Mouse (Mus musculus): ENCODE data around the gene Phf7. TPM values are rescaled to one million over a fixed set of nuclear protein-coding genes. Genes with fewer than 3 reads are reported as not detected.
A peak's percentile ranks its signal among the peaks of the same experiment; 100 is the strongest.

Phf7 gene
- polyA plus RNA-seq, 1 experiment from 2014 or later, result 8.3 TPM

DNA sequence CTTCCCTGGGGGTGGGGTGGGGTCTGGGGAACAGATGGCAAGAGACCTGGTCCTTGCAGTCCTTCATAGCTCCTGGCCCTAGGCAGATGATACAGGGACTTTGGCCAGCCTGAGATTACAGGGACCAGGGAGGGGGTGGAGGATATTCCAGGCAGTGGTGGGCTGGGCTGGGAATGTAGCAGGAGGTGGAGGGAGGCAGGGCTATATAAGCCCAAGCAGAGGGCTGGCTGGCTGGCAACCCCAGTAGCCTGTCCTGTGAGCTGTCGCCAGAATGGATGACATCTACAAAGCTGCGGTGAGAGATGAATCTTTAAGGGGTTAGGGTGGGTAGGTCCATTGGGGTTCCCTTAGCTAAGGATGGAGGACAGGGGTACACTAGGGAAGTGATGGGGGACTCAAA, 43.0 kb downstream of the Phf7 start, which contains the start of gene Tnnc1:
Gene Tnnc1 (plus strand): TSS at position 229 of the 400 bp plus-strand sequence.
- ATAC-seq (replicated peaks; ENCODE audit: insufficient number of reproducible peaks, insufficient read depth, low FRiP score, low read depth), result peak; percentile 48
- Histone ChIP-seq H3K27ac (peak within 1 kb of the TSS; percentile 92), H3K36me3 (peaks cover 26% of the 10 kb centered on the region), H3K4me3 (peak within 1 kb of the TSS; percentile 86), H3K9ac (peak within 1 kb of the TSS; percentile 96), H3K4me2 (peak within 1 kb of the TSS; percentile 84), H3K27me3 (no peaks in the 10 kb centered on the region), H3K4me1 (replicated peaks) (peaks cover 46% of the 10 kb centered on the region), H3K9me3 (replicated peaks) (no peaks in the 10 kb centered on the region)
- WGBS, result 35% methylated on average over 2 of the region's 2 CpGs

DNA sequence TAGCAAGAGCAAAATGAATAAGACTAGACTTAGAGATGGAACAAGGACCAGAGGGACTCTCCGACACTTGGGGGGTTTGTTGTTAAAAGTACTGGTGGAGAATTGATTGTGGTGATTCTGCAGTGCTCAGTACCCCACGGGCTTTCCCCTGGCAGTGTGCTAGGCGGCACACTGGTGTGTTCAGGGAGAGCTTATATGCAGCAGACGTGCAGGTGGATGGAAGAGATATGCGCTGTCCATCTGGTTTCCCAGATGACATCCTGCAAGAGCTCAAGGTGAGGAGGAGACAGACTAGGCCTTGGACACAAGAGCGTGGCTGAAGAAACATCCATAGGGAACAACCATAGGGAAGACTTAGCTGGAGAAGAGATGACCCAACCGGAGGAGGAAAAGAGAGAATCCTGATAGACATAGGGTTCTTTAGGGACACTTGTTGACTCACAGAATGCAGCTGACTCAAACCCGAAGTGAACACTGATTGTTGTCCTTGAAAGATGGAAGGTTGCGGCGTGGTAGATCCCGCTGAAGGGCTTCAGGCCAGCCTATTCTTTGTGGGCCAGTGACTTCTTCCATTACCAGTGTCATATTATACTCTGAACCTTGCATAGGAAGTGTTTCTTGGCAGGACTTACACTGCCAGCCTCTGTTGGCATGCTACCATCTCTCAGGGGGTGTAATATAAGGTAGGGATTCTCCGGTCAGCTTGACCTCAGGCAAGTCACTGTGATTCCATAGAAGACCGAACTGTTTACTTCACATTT, 43.9 kb downstream of the Phf7 start:
- Histone ChIP-seq H3K4me1 (replicated peaks) (peaks cover 40% of the 10 kb centered on the region), H3K9ac (peak overlapping the region; percentile 96), H3K27me3 (no peaks in the 10 kb centered on the region), H3K4me3 (peak overlapping the region; percentile 86), H3K4me2 (peak overlapping the region; percentile 84), H3K36me3 (peaks cover 34% of the 10 kb centered on the region), H3K27ac (peak overlapping the region; percentile 92), H3K9me3 (replicated peaks) (no peaks in the 10 kb centered on the region)
- ATAC-seq (replicated peaks; ENCODE audit: insufficient number of reproducible peaks, insufficient read depth, low FRiP score, low read depth), result no peak
- WGBS, result 69% methylated on average over 13 of the region's 13 CpGs

GRCm38 (mm10) chr14:31206472-31206981, 44.6 kb downstream of the Phf7 start:
- under 1% methylated on average over 48 of the region's 48 CpGs for WGBS
- Histone ChIP-seq H3K36me3 (peaks cover 37% of the 10 kb centered on the region), H3K4me2 (peak overlapping the region; percentile 84), H3K4me1 (replicated peaks) (peaks cover 33% of the 10 kb centered on the region), H3K9me3 (replicated peaks) (no peaks in the 10 kb centered on the region), H3K4me3 (peak overlapping the region; percentile 86), H3K9ac (peak overlapping the region; percentile 96), H3K27me3 (no peaks in the 10 kb centered on the region), H3K27ac (peak overlapping the region; percentile 92)
- peak; percentile 44 for ATAC-seq (replicated peaks; ENCODE audit: insufficient number of reproducible peaks, insufficient read depth, low FRiP score, low read depth)

- ATAC-seq (replicated peaks; ENCODE audit: insufficient number of reproducible peaks, insufficient read depth, low FRiP score, low read depth), result peak; percentile 7; the same call in 1 of the 2 replicates
- peak overlapping the region; percentile 92 for H3K27ac ChIP-seq
- no peaks in the 10 kb centered on the region for H3K27me3 ChIP-seq
- under 1% methylated on average over 39 of the region's 39 CpGs for WGBS
- H3K4me3 ChIP-seq, result peak overlapping the region; percentile 86
- H3K9ac ChIP-seq, result peak overlapping the region; percentile 96
- peaks cover 32% of the 10 kb centered on the region for H3K4me1 ChIP-seq (replicated peaks)
- peak overlapping the region; percentile 84 for H3K4me2 ChIP-seq
- no peaks in the 10 kb centered on the region for H3K9me3 ChIP-seq (replicated peaks)
- peaks cover 41% of the 10 kb centered on the region for H3K36me3 ChIP-seq
Measured at GRCm38 (mm10) chr14:31205562-31206467, 45.3 kb downstream of the Phf7 start.

- Histone ChIP-seq H3K27ac (peak overlapping the region; percentile 92), H3K36me3 (peaks cover 47% of the 10 kb centered on the region), H3K4me1 (replicated peaks) (peaks cover 35% of the 10 kb centered on the region), H3K4me2 (peak overlapping the region; percentile 84), H3K4me3 (peak overlapping the region; percentile 86), H3K9ac (peak overlapping the region; percentile 96), H3K27me3 (no peaks in the 10 kb centered on the region), H3K9me3 (replicated peaks) (no peaks in the 10 kb centered on the region)
- 5% methylated on average over 8 of the region's 8 CpGs for WGBS
- no peak for ATAC-seq (replicated peaks; ENCODE audit: insufficient number of reproducible peaks, insufficient read depth, low FRiP score, low read depth)
Measured at GRCm38 (mm10) chr14:31205244-31205561, 45.9 kb downstream of the Phf7 start.

DNA sequence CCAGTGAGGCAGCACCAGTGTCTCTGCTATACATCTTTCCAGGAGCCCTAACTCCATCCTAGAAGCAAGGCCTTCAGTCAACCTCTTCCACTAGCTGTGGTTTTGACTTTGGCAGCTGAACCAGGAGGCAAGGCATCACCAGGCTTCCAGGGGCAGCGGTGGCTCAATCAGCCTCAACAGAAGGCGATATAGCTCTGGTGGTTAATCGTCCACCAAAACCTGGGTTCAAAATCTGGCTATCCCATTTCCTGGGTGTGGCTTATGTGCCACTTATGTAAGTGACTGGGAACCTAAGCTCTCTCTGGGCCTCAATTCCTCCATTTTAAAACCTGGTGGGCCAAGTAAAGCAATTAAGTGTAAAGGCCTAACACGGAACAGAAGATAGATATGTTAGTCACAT, 46.3 kb downstream of the Phf7 start:
- peak overlapping the region; percentile 92 for H3K27ac ChIP-seq
- peak overlapping the region; percentile 86 for H3K4me3 ChIP-seq
- no peak for ATAC-seq (replicated peaks; ENCODE audit: insufficient number of reproducible peaks, insufficient read depth, low FRiP score, low read depth)
- H3K9ac ChIP-seq, result peak overlapping the region; percentile 96
- WGBS, result 54% methylated on average over 4 of the region's 4 CpGs
- H3K9me3 ChIP-seq (replicated peaks), result no peaks in the 10 kb centered on the region
- H3K36me3 ChIP-seq, result peaks cover 47% of the 10 kb centered on the region
- no peaks in the 10 kb centered on the region for H3K27me3 ChIP-seq
- H3K4me2 ChIP-seq, result peak overlapping the region; percentile 84
- H3K4me1 ChIP-seq (replicated peaks), result peaks cover 38% of the 10 kb centered on the region

GRCm38 (mm10) chr14:31200038-31200437, 51.1 kb downstream of the Phf7 start:
- H3K4me3 ChIP-seq, result no peak overlapping the region
- H3K4me1 ChIP-seq (replicated peaks), result peaks cover 67% of the 10 kb centered on the region
- H3K36me3 ChIP-seq, result peaks cover 57% of the 10 kb centered on the region
- H3K27me3 ChIP-seq, result no peaks in the 10 kb centered on the region
- H3K9ac ChIP-seq, result no peak overlapping the region
- 71% methylated on average over 3 of the region's 3 CpGs for WGBS
- H3K27ac ChIP-seq, result no peak overlapping the region
- H3K9me3 ChIP-seq (replicated peaks), result no peaks in the 10 kb centered on the region
- H3K4me2 ChIP-seq, result no peak overlapping the region
- no peak for ATAC-seq (replicated peaks; ENCODE audit: insufficient number of reproducible peaks, insufficient read depth, low FRiP score, low read depth)

DNA sequence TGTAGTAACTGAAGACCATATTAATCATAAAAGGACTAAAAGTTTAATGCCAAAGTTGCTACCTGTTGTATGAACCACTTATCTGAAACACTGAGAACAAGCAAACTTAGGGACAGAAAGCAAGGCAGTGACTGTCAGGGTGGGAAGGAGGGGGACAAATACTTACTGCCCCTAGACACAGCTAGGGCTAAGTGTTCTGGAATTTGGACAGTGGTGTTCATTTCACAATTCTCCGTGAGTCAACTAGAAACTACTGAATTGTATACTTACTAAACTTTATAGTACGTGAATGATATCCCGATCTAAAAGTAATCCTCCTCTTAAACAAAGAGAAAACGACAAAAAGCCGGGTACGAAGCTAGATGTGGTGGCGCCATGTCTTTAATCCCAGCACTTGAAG, 51.5 kb downstream of the Phf7 start:
- Histone ChIP-seq H3K9me3 (replicated peaks) (no peaks in the 10 kb centered on the region), H3K4me3 (no peak overlapping the region), H3K9ac (no peak overlapping the region), H3K4me2 (no peak overlapping the region), H3K27ac (no peak overlapping the region), H3K4me1 (replicated peaks) (peaks cover 67% of the 10 kb centered on the region), H3K27me3 (no peaks in the 10 kb centered on the region), H3K36me3 (peaks cover 57% of the 10 kb centered on the region)
- no peak for ATAC-seq (replicated peaks; ENCODE audit: insufficient number of reproducible peaks, insufficient read depth, low FRiP score, low read depth)
- 83% methylated on average over 7 of the region's 7 CpGs for WGBS

DNA sequence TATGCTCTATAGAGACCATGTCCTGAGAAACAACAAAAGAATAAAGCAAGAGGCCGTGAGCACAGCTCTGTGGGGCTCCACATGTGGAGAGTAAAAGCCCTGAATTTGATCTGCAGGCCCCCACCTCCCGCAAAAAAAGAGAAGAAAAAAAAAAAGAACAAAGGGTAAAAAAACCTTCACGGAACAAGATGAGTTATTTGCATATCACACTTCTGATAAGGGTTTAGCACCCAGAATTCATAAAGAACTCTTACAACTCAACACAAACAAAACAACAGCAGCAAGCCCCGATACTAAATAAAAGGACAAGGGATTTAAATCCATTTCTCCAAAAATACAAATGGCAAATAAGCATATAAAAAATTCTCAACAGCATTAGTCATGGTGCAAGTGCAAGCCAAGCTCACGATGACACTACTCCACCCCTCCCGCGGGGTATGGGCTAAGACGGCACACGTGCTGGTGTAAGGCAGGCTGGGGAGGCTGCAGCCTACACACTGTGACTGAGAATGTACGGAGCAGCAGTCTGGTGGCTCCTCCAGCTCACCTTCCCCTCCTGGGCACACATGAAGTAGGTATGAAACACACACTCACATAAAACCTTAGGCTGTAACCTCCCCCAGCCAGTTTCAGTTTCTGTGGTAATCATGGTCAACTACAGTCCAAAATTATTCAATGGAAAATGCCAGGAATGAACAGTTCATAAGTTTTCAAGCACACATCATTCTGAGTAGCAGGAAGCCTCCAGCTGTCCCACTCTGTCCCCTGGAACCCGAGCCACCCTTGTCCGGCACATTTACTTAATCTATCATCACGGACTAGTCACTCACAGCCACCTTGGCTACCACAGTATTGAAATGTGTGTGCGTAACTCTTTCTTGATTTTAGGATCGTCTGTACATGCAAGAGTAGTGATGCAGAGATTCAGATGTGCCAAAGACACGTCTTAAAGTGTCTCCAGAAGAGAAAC, 53.3 kb downstream of the Phf7 start:
- Histone ChIP-seq H3K9me3 (replicated peaks) (no peaks in the 10 kb centered on the region), H3K4me3 (no peak overlapping the region), H3K27me3 (no peaks in the 10 kb centered on the region), H3K4me2 (peak overlapping the region; percentile 31), H3K27ac (peak overlapping the region; percentile 90), H3K36me3 (peaks cover 46% of the 10 kb centered on the region), H3K4me1 (replicated peaks) (peaks cover 73% of the 10 kb centered on the region), H3K9ac (no peak overlapping the region)
- whole genome bisulfite sequencing, result 35% methylated on average over 16 of the region's 16 CpGs
- ATAC-seq (replicated peaks; ENCODE audit: insufficient number of reproducible peaks, insufficient read depth, low FRiP score, low read depth), result no peak; the same call in 1 of the 2 replicates

- ATAC-seq (replicated peaks; ENCODE audit: insufficient number of reproducible peaks, insufficient read depth, low FRiP score, low read depth), result no peak
- Histone ChIP-seq H3K27me3 (no peaks in the 10 kb centered on the region), H3K4me3 (no peak overlapping the region), H3K4me2 (0 out of 2 replicates have a peak overlapping the region, but pooled peaks have one; percentile 40), H3K9me3 (replicated peaks) (no peaks in the 10 kb centered on the region), H3K9ac (0 out of 2 replicates have a peak overlapping the region, but pooled peaks have one; percentile 2), H3K36me3 (peaks cover 42% of the 10 kb centered on the region), H3K27ac (peak overlapping the region; percentile 90), H3K4me1 (replicated peaks) (peaks cover 87% of the 10 kb centered on the region)
Measured at GRCm38 (mm10) chr14:31195968-31196367, 55.1 kb downstream of the Phf7 start.
